Mouse (Mus musculus) brown adipose tissue, adult 24 weeks (tissue): ENCODE data around the gene Aknad1. TPM values are rescaled to one million over a fixed set of nuclear protein-coding genes. Genes with fewer than 3 reads are reported as not detected.

Experiments
- polyA plus RNA-seq: library from polyadenylated mRNA; stranded (reverse); fragments of >200 nt; gene quantifications from 2 replicates; pipeline ENCODE4 v1.2.4, GENCODE M21; 2012; ENCODE audit not compliant: missing spikeins, insufficient read depth, insufficient read length

Gene Aknad1
- polyA plus RNA-seq, 1 experiment = not detected

Other genes starting within 250 kb of the Aknad1 start
- not detected in 2 replicates for gene 1700013F07Rik, start 205.5 kb upstream of the Aknad1 start, polyA plus RNA-seq
- gene 5330417C22Rik, start 203.1 kb upstream of the Aknad1 start, polyA plus RNA-seq = not detected in 2 replicates
- gene Tmem167b, start 177.2 kb upstream of the Aknad1 start, polyA plus RNA-seq = 24.1 and 27.7 TPM in 2 replicates
- gene Taf13, start 168.0 kb upstream of the Aknad1 start, polyA plus RNA-seq = 23.7 and 42.7 TPM in 2 replicates
- 4.5 and 5.3 TPM in 2 replicates for gene Wdr47, start 148.4 kb upstream of the Aknad1 start, polyA plus RNA-seq
- gene Clcc1, start 85.7 kb upstream of the Aknad1 start, polyA plus RNA-seq = 16.9 and 18.6 TPM in 2 replicates
- gene Gpsm2, start 17.3 kb upstream of the Aknad1 start, polyA plus RNA-seq = 0.54 and 0.83 TPM in 2 replicates
- gene Stxbp3, start 100.9 kb downstream of the Aknad1 start, polyA plus RNA-seq = 21.5 and 25.5 TPM in 2 replicates
- 0.38 TPM in 1 of 2 replicates, not detected in the other for gene Fndc7, start 150.3 kb downstream of the Aknad1 start, polyA plus RNA-seq
- gene Prpf38b, start 172.1 kb downstream of the Aknad1 start, polyA plus RNA-seq = 35.9 and 75.7 TPM in 2 replicates
- not detected in 2 replicates for gene Henmt1, start 200.2 kb downstream of the Aknad1 start, polyA plus RNA-seq
- not detected in 2 replicates for gene Gm9857, start 200.8 kb downstream of the Aknad1 start, polyA plus RNA-seq